Mouse (Mus musculus) kidney, embryonic 15.5 days (tissue): Measurements from ENCODE around the gene Slc34a3. TPM values are rescaled to one million over a fixed set of nuclear protein-coding genes. Genes with fewer than 3 reads are reported as not detected.
"Not testable (repeated sequence)": the region's sequence is repeated elsewhere in the genome, so short reads cannot be mapped to it uniquely, and the experiment has no call there.

ENCODE experiments used
- ATAC-seq: fragments of 200-750 bp; cut with Nextera tagmentation; replicated peaks from 2 replicates; pipeline ENCODE4 v1.8.0; 2017; ENCODE audit warnings: moderate TSS enrichment; ENCODE audit not compliant: low FRiP score
- H3K27ac ChIP-seq: fragments of 300-500 bp; sonication (generic); 2 replicates; pipeline ENCODE4 v1.5.1; 2015; ENCODE audit warnings: mild to moderate bottlenecking, inconsistent platforms
- H3K27me3 ChIP-seq: fragments of 300-500 bp; sonication (generic); 2 replicates; pipeline ENCODE4 v1.6.1; 2015; ENCODE audit warnings: inconsistent platforms
- H3K36me3 ChIP-seq: fragments of 300-500 bp; sonication (generic); 2 replicates; pipeline ENCODE4 v1.6.1; 2015; ENCODE audit warnings: inconsistent platforms
- H3K4me1 ChIP-seq: fragments of 300-500 bp; sonication (generic); 2 replicates; pipeline ENCODE4 v1.6.1; 2015; ENCODE audit warnings: inconsistent platforms
- H3K4me2 ChIP-seq: fragments of 300-500 bp; sonication (generic); 2 replicates; pipeline ENCODE4 v1.6.1; 2015; ENCODE audit warnings: moderate library complexity, mild to moderate bottlenecking, inconsistent platforms
- H3K4me3 ChIP-seq: fragments of 300-500 bp; sonication (generic); replicated peaks from 2 replicates; pipeline ENCODE4 v1.5.1; 2015; ENCODE audit warnings: mild to moderate bottlenecking, inconsistent platforms
- H3K9ac ChIP-seq: fragments of 300-500 bp; sonication (generic); 2 replicates; pipeline ENCODE4 v1.6.1; 2015; ENCODE audit warnings: mild to moderate bottlenecking, inconsistent platforms
- H3K9me3 ChIP-seq: fragments of 300-500 bp; sonication (generic); replicated peaks from 2 replicates; pipeline ENCODE4 v1.6.1; 2016; ENCODE audit warnings: inconsistent platforms
- whole genome bisulfite sequencing: fragments of 180-500 bp; shearing (Covaris S2); methylation state at CpG from one replicate; pipeline ENCODE4 v1.1.7; 2015; ENCODE audit warnings: mixed read lengths; 5-methylcytosine and 5-hydroxymethylcytosine counted together
- polyA plus RNA-seq: library from polyadenylated mRNA; unstranded; fragments of >200 nt; fragmentation: Nextera tagmentation; extraction: Ambion mirVana; gene quantifications from 2 replicates; pipeline ENCODE4 v1.2.1, GENCODE M21; 2015

The Slc34a3 gene
- polyA plus RNA-seq, 1 experiment from 2014 or later: 0.78 TPM

DNA sequence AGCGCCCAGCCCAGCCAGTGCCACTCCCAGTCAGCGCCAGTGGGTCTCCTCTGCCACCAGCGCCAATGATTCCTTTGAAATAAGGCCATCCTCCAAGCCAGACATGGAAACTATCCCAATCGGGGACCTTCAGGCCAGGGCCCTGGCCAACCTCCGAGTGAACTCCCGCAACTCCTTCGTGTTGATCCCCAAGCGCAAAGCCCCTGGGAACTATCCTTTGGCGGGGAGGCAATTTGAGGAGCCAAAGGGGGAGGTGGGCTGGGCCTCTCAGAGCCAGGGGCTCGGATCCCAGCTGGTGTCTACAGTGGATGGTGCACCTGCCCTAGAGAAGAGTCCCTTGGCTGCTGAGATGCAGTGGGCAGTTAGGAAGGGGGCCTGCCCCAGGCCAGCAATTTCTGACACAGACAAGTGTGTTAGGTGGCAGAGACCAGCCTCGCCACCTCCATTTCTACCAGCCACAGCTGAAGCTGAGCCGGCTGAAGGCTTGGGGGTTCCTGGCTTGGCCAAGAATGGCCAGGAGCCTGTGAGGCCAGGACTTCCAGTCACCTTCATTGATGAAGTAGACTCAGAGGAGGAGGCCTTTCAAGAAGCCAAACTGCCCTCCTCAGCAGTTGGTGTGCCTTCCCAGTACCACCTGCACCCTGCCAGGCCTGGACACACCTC lies 29.6 kb upstream of the Slc34a3 start:
- 19% methylated on average over 12 of the region's 12 CpGs for WGBS
- Histone ChIP-seq H3K9ac (peak overlapping the region; percentile 66), H3K4me3 (peak overlapping the region; percentile 76), H3K4me2 (peak overlapping the region; percentile 97), H3K27me3 (peaks cover 11% of the 10 kb centered on the region), H3K36me3 (peaks cover 4% of the 10 kb centered on the region), H3K4me1 (peaks cover 52% of the 10 kb centered on the region), H3K9me3 (no peaks in the 10 kb centered on the region), H3K27ac (no peak overlapping the region)
- ATAC-seq: no peak

GRCm38 (mm10) chr2:25262795-25263622 lies 28.8 kb upstream of the Slc34a3 start:
- under 1% methylated on average over 82 of the region's 82 CpGs for WGBS
- Histone ChIP-seq H3K27ac (peak overlapping the region; percentile 76), H3K27me3 (peaks cover 11% of the 10 kb centered on the region), H3K36me3 (no peaks in the 10 kb centered on the region), H3K4me2 (peak overlapping the region; percentile 97), H3K4me3 (peak overlapping the region; percentile 76), H3K9me3 (no peaks in the 10 kb centered on the region), H3K9ac (peak overlapping the region; percentile 66), H3K4me1 (peaks cover 52% of the 10 kb centered on the region)
- ATAC-seq: peak; percentile 9; the same call in 1 of the 2 replicates

DNA sequence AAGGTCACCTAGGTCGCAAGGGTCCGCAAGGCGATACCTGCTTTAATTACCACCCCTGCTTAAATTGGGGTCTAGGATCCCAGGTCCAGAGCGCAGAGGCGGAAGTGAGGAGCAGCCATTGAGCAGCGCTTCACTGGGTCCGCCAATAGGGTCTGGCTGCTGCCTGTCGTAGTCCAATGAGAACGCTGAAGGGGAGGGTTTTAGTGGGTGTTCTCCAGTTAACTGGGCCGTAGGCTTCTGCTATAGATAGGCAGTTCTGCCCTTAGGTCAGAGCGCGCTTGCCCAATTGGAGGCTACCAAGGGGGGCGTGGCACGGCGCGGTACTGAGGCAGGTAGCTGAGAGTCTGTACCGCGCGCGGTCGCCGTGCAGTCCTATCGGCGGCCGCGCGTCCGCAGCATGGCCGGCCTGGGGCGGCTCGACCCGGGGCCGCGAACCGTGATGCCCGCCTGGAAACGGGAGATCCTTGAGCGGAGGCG lies 28.2 kb upstream of the Slc34a3 start, which contains the start of gene Tprn:
TSS of gene Tprn (plus strand) at position 328 of the 477 bp plus-strand sequence.
- Histone ChIP-seq H3K4me3 (peak within 1 kb of the TSS; percentile 76), H3K27me3 (peaks cover 11% of the 10 kb centered on the region), H3K4me1 (peaks cover 50% of the 10 kb centered on the region), H3K27ac (peak within 1 kb of the TSS; percentile 76), H3K9ac (peak within 1 kb of the TSS; percentile 66), H3K4me2 (peak within 1 kb of the TSS; percentile 97), H3K36me3 (no peaks in the 10 kb centered on the region), H3K9me3 (no peaks in the 10 kb centered on the region)
- ATAC-seq: peak; percentile 98
- under 1% methylated on average over 39 of the region's 39 CpGs for WGBS

DNA sequence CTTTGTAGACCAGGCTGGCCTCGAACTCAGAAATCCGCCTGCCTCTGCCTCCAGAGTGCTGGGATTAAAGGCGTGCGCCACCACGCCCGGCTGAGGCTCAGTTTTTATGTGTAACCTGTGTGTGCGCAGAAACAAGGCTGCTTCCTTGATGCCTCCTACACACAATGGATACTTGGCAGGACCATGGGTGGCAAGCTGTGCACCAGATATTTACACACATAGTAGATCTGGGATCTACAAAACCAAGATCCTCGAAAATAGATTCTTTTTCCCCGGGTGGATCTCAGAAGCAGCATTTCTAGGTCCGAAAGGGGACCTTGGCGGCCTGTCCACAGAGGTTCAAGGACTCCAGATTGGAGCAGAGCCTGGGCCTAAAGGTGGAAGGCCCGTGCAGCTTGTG lies 27.7 kb upstream of the Slc34a3 start:
- peaks cover 11% of the 10 kb centered on the region for H3K27me3 ChIP-seq
- H3K9me3 ChIP-seq: no peaks in the 10 kb centered on the region
- WGBS: 51% methylated on average over 12 of the region's 12 CpGs
- peak overlapping the region; percentile 76 for H3K4me3 ChIP-seq
- H3K4me1 ChIP-seq: peaks cover 48% of the 10 kb centered on the region
- H3K4me2 ChIP-seq: peak overlapping the region; percentile 97
- H3K27ac ChIP-seq: peak overlapping the region; percentile 42
- ATAC-seq: peak; percentile 24
- no peaks in the 10 kb centered on the region for H3K36me3 ChIP-seq
- H3K9ac ChIP-seq: peak overlapping the region; percentile 35; the same call in 1 of the 2 replicates

DNA sequence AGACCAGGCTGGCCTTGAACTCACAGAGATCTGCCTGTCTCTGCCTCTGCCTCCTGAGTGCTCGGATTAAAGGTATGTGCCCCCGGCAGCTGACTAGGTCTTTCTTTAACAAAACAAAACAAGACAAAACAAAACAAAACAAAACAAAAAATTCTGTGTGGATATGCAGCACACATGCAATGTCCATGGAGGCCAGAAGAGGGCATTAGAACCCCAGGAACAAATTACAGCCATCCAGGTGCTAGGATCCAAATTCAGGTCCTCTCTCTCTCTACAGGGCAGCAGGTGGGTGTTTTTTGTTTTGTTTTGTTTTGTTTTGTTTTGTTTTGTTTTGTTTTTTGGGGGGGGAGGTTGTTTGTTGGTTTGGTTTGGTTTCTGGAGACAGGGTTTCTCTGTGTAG lies 24.7 kb upstream of the Slc34a3 start:
- Histone ChIP-seq H3K4me3 (no peak overlapping the region), H3K27me3 (peaks cover 5% of the 10 kb centered on the region), H3K4me1 (peaks cover 36% of the 10 kb centered on the region), H3K9me3 (no peaks in the 10 kb centered on the region), H3K4me2 (no peak overlapping the region), H3K36me3 (no peaks in the 10 kb centered on the region), H3K9ac (no peak overlapping the region), H3K27ac (no peak overlapping the region)
- no peak for ATAC-seq
- WGBS: 60% methylated on average over 2 of the region's 2 CpGs

DNA sequence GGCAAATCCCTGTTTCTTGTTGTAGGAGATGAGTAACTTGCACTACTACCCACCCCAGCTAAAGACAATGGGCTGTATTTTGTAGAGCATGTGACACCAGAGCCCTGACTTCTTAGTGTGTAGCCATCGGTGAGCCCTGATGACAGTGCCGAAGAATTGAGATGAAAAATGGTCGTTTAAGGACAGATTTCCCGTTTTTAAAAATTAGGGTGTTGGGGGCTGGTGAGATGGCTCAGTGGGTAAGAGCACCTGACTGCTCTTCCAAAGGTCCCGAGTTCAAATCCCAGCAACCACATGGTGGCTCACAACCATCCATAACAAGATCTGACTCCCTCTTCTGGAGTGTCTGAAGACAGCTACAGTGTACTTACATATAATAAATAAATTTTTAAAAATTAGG lies 23.1 kb upstream of the Slc34a3 start:
- not testable (repeated sequence) for H3K9ac ChIP-seq, H3K27me3 ChIP-seq, H3K9me3 ChIP-seq, H3K27ac ChIP-seq, H3K4me2 ChIP-seq, ATAC-seq, H3K4me3 ChIP-seq
- WGBS: 84% methylated on average over 5 of the region's 5 CpGs
- peaks cover 24% of the 10 kb centered on the region for H3K4me1 ChIP-seq
- peaks cover 14% of the 10 kb centered on the region for H3K36me3 ChIP-seq

DNA sequence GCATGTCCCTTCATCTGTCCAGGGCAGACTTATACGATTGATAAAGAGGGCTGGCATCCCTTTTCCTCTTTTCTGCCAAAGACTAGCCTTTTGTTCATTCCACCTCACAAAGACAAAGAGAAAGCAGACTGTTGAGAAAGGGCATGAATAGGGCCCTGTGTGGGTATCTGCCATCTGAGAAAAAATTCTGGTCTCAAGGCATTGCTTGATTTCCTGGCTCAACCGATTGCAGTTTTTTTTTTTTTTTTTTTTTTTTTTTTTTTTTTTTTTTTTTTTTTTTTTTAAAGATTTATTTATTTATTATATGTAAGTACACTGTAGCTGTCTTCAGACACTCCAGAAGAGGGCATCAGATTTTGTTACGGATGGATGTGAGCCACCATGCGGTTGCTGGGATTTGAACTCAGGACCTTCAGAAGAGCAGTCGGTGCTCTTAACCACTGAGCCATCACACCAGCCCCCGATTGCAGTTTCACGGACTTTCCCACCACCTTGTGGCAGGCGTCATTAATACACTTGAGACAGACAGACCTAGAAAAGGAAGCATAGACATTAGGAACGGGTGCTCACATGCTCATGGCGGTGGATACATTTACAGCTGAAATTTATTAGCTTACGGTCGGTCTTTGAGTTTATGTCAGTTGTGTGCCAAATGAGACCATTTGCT lies 22.4 kb upstream of the Slc34a3 start:
- peaks cover 20% of the 10 kb centered on the region for H3K4me1 ChIP-seq
- peak overlapping the region; percentile 84; the same call in 1 of the 2 replicates for H3K9ac ChIP-seq
- H3K9me3 ChIP-seq: not testable (repeated sequence)

DNA sequence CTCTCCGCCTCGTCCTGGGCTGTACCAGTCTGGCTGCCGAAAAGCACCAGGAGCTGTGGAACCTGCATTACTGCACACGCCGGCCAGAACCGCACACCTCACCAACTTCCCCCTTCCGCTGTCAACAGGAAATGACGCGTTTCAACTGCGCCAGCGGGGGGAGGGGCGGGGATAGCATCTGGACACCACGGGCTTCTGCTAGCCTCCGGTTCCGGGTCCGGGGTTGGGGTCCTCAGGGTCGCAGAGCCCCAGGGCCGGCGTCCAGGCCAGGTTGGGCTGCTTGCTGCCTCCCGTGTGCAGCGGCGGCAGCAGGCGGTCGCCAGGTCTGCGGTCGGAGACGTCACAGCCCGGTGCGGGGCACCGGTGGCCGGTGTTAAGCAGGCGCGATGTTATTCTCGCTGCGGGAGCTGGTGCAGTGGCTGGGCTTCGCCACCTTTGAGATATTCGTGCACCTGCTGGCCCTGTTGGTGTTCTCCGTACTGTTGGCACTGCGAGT lies 21.2 kb upstream of the Slc34a3 start, which contains the start of gene Tmem203:
TSS of gene Tmem203 (plus strand) at position 156 of the 496 bp plus-strand sequence.
- under 1% methylated on average over 39 of the region's 39 CpGs for WGBS
- no peaks in the 10 kb centered on the region for H3K9me3 ChIP-seq
- no peaks in the 10 kb centered on the region for H3K27me3 ChIP-seq
- ATAC-seq: peak; percentile 82
- H3K9ac ChIP-seq: peak within 1 kb of the TSS; percentile 84
- peaks cover 33% of the 10 kb centered on the region for H3K36me3 ChIP-seq
- peak within 1 kb of the TSS; percentile 75 for H3K4me3 ChIP-seq
- peak within 1 kb of the TSS; percentile 81 for H3K27ac ChIP-seq
- H3K4me1 ChIP-seq: peaks cover 20% of the 10 kb centered on the region
- H3K4me2 ChIP-seq: peak within 1 kb of the TSS; percentile 89

More for the DNA sequence above, 22.4 kb upstream of the Slc34a3 start:
- ATAC-seq, H3K27ac ChIP-seq, H3K27me3 ChIP-seq: not testable (repeated sequence)
- peak overlapping the region; percentile 75 for H3K4me3 ChIP-seq
- 56% methylated on average over 12 of the region's 12 CpGs for WGBS
- H3K4me2 ChIP-seq: peak overlapping the region; percentile 89
- peaks cover 21% of the 10 kb centered on the region for H3K36me3 ChIP-seq

- Histone ChIP-seq H3K9ac (no peak overlapping the region), H3K36me3 (peaks cover 62% of the 10 kb centered on the region), H3K4me3 (no peak overlapping the region), H3K4me2 (no peak overlapping the region), H3K27me3 (no peaks in the 10 kb centered on the region), H3K4me1 (peaks cover 20% of the 10 kb centered on the region), H3K9me3 (no peaks in the 10 kb centered on the region), H3K27ac (no peak overlapping the region)
- 88% methylated on average over 1 of the region's 1 CpGs for WGBS
- ATAC-seq: no peak
Measured at GRCm38 (mm10) chr2:25252331-25252730, 18.2 kb upstream of the Slc34a3 start.

DNA sequence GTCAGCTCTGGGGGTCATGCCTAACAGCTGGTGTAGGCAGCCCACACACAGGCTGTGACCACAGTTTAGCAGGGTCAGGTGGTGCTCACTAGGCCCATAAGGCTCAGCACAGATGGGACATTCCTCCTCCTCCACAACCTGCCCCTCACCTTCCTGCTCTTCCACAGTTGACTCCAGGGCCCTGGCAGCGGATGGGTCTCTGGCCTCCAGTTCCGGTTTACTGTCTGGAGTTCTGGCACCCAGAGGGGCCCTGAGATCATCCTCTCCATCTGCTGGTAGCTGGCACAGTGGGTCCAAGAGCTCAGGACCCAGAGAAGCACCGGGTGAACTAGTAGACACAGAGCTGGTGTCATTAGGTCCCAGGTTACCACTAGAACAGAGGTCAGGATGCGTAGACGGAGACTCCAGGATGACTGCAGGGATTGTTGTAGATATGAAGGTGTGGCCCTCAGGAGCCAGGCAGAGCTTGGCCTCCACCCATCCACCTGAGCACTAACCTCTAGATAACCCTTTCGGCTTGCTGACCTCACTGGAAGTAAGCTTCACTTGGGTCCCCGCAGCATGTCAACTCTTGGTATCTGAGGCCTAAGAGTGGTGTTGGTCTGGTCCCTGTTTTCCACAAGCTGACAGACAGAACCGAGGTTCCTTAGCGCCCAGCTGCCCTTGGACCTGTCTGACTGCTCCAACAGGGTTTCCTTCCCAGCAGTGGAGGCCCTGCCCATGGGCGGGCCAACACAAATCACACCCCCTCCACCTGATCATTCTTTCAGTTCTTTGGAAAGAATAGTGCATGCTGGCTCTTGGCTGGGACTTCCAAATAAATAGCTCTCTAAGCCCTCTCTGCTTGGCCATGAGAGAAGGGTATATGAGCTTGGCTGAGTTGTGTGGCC lies 12.3 kb upstream of the Slc34a3 start, which contains the start of gene AL732309.1:
TSS of gene AL732309.1 (minus strand) at position 681 of the 890 bp plus-strand sequence.
- H3K9ac ChIP-seq: no peak within 1 kb of the TSS
- no peak within 1 kb of the TSS for H3K4me2 ChIP-seq
- H3K4me1 ChIP-seq: peaks cover 19% of the 10 kb centered on the region
- H3K9me3 ChIP-seq: no peaks in the 10 kb centered on the region
- H3K4me3 ChIP-seq: no peak within 1 kb of the TSS
- whole genome bisulfite sequencing: 85% methylated on average over 10 of the region's 10 CpGs
- H3K27ac ChIP-seq: no peak within 1 kb of the TSS
- ATAC-seq: no peak
- peaks cover 23% of the 10 kb centered on the region for H3K27me3 ChIP-seq
- H3K36me3 ChIP-seq: peaks cover 54% of the 10 kb centered on the region

GRCm38 (mm10) chr2:25244144-25244543 lies 10.0 kb upstream of the Slc34a3 start:
- ATAC-seq: no peak
- Histone ChIP-seq H3K36me3 (peaks cover 32% of the 10 kb centered on the region), H3K27ac (no peak overlapping the region), H3K27me3 (peaks cover 28% of the 10 kb centered on the region), H3K9ac (no peak overlapping the region), H3K4me3 (no peak overlapping the region), H3K4me1 (peaks cover 33% of the 10 kb centered on the region), H3K4me2 (no peak overlapping the region), H3K9me3 (no peaks in the 10 kb centered on the region)
- WGBS: 89% methylated on average over 4 of the region's 4 CpGs
